Mouse (Mus musculus): ENCODE results near the gene Slc43a3. TPM values are rescaled to one million over a fixed set of nuclear protein-coding genes. Genes with fewer than 3 reads are reported as not detected.

Gene Slc43a3
- polyA plus RNA-seq, 1 experiment from 2014 or later: 4.8 TPM

DNA sequence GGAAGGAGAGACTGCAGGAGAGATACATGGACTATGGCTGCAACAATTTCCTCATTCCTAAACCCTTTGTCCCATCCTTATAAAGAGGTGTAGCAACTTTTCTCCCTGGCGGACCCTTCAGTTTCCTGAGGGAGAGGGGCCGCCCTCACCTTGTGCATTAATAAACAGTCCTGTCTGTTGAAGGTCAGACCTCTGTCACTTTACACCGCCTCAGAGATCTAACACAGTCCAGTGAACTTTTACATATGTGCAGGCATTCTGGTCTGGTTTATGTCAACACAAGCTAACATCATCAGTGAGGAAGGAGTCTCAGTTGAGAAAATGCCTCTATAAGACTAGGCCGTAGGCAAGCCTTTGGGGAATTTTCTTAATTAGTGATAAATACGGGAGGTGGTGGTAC is 22.5 kb upstream of the Slc43a3 start:
- H3K4me2 ChIP-seq (replicated peaks): no peak overlapping the region
- WGBS: 90% methylated on average over 5 of the region's 5 CpGs
- H3K9ac ChIP-seq (replicated peaks): no peak overlapping the region
- no peaks in the 10 kb centered on the region for H3K36me3 ChIP-seq
- no peak overlapping the region for H3K4me3 ChIP-seq (replicated peaks)
- H3K9me3 ChIP-seq: no peaks in the 10 kb centered on the region
- H3K27ac ChIP-seq: no peak overlapping the region
- no peaks in the 10 kb centered on the region for H3K4me1 ChIP-seq (replicated peaks)
- no peak for ATAC-seq
- H3K27me3 ChIP-seq: no peaks in the 10 kb centered on the region

DNA sequence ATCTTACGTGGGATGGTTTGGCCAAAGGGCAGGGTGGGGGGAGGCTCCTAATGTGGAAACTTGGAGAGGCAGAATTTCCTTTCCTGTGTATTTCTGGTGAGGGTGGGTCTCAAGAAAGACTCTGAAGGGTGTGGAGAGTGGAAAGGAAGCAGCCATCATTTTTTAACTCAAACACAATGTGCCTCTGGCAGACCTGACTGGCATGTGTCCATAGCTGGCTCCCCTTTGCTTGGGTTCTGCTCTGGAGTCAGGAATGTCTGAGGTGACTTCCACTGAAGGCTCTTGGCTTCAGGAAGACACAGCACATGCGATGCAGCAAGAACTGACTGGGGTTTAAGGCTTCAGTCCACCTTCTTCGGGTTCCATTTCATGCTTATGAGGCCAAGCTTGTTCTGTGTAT is 21.0 kb upstream of the Slc43a3 start:
- Histone ChIP-seq H3K9me3 (no peaks in the 10 kb centered on the region), H3K4me1 (replicated peaks) (no peaks in the 10 kb centered on the region), H3K4me2 (replicated peaks) (no peak overlapping the region), H3K27me3 (no peaks in the 10 kb centered on the region), H3K4me3 (replicated peaks) (no peak overlapping the region), H3K27ac (no peak overlapping the region), H3K9ac (replicated peaks) (no peak overlapping the region), H3K36me3 (no peaks in the 10 kb centered on the region)
- ATAC-seq: no peak
- 79% methylated on average over 3 of the region's 3 CpGs for WGBS

DNA sequence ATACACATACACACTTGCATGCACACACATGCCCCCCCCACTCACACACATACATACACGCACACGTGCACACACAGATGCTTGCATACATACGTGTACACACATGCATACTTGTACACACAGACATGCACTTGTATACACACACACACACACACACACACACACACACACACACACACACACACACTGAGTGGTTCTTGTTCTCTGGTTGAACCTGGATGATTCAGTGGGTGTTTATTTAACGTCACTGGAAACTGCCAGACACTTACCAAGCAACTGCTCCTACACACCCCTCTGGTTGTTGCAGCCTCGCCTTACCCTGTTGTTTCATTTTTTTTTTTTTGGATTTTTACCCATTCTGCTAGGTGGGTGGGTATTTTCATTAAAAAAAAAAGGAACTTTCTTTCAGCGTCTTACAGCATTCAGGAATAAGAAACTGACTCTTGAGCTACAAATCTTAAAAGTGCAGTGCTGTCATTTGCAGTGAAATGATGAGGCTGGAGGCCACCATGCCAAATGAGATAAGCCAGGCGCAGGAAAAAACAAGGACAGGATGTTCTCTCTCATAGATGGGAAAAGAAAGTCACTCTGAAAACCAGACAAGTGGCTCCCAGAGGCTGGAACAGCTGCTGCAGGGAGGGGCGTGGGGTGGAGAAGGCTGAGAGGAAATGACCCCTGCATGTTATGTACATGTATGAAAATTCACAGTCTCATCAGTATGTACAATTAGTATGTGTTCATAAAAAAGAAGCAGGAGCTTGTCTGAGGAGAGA is 19.6 kb upstream of the Slc43a3 start:
- Histone ChIP-seq H3K4me2 (replicated peaks) (no peak overlapping the region), H3K27ac (no peak overlapping the region), H3K4me3 (replicated peaks) (no peak overlapping the region), H3K4me1 (replicated peaks) (no peaks in the 10 kb centered on the region), H3K27me3 (no peaks in the 10 kb centered on the region), H3K9ac (replicated peaks) (no peak overlapping the region), H3K36me3 (no peaks in the 10 kb centered on the region), H3K9me3 (no peaks in the 10 kb centered on the region)
- no peak for ATAC-seq
- 86% methylated on average over 8 of the region's 8 CpGs for WGBS

DNA sequence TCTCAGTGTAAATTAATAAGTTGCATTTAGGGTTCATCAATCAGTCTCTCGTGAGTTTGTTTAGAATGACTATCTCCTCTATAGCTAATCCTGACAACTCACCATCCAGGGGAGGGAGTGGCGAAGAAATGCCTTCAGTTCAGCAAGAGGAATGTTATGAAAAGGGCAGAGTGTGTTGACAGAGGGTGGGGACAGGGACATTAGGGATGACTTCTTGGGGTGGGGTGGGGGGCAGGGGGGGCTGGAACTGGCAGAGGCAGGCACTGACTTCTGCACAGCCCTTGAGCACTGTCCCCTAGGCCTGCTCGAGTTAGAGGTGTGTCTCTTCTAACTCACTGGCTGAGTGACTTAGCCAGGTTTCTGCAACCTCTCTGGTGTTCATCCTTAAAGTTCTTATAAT is 18.2 kb upstream of the Slc43a3 start:
- no peaks in the 10 kb centered on the region for H3K36me3 ChIP-seq
- no peaks in the 10 kb centered on the region for H3K9me3 ChIP-seq
- WGBS: 68% methylated on average over 3 of the region's 3 CpGs

DNA sequence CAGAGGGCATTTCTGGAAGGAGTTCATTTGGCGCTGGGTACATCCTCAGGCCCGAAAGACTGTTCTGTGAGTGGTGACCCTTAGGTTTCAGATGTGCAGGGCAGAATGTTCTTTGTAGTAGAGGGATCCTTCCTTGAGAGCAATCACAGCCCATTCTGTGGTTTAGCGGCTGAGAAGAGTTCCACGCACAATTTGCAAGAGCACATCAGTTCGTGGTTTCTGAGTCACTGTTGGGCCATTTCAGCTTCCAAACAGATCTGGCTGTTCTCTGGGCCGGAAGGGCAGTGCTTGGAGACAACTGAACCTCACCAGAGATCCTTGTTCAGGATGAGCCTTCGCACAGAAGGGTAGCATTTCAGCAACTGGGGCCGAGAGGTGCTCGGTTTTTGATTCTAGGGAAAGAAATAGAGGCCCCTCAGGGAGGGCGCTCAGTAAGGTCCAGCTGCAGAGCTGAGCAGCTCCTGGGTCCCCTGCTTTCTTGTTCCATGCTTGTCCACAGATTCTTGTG is 16.7 kb upstream of the Slc43a3 start:
- Histone ChIP-seq H3K4me1 (replicated peaks) (no peaks in the 10 kb centered on the region), H3K4me2 (replicated peaks) (no peak overlapping the region), H3K27ac (no peak overlapping the region), H3K27me3 (no peaks in the 10 kb centered on the region), H3K36me3 (no peaks in the 10 kb centered on the region), H3K9ac (replicated peaks) (no peak overlapping the region), H3K4me3 (replicated peaks) (no peak overlapping the region), H3K9me3 (0 out of 2 replicates have a peak, but pooled peaks cover 3% of the 10 kb centered on the region)
- 91% methylated on average over 10 of the region's 10 CpGs for WGBS
- no peak for ATAC-seq

More for the DNA sequence above, 18.2 kb upstream of the Slc43a3 start:
- Histone ChIP-seq H3K9ac (replicated peaks) (no peak overlapping the region), H3K4me1 (replicated peaks) (no peaks in the 10 kb centered on the region), H3K27ac (no peak overlapping the region), H3K4me2 (replicated peaks) (no peak overlapping the region), H3K4me3 (replicated peaks) (no peak overlapping the region), H3K27me3 (no peaks in the 10 kb centered on the region)
- no peak for ATAC-seq

DNA sequence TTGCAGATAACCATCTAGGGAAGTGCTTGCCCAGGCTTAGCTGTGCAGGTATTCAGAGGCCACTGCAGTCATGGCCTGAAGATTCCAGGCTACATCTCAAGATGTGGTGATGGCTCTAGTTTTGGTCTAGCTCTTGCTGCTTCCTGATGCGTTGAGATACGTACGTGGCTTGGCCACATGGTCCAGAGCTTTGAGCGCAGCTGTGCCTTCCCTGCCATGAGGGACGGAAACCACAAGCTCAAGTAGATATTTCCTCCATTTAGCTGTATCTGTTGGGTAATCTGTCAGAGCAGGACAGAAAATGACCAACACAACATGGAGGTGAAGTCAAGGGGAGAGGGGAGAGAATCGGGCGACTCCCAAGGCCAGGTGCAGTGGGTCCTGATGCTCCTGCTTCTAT is 6.2 kb upstream of the Slc43a3 start:
- H3K9ac ChIP-seq (replicated peaks): no peak overlapping the region
- no peak overlapping the region for H3K27ac ChIP-seq
- no peaks in the 10 kb centered on the region for H3K9me3 ChIP-seq
- no peaks in the 10 kb centered on the region for H3K27me3 ChIP-seq
- no peaks in the 10 kb centered on the region for H3K36me3 ChIP-seq
- WGBS: over 99% methylated on average over 7 of the region's 7 CpGs
- peaks cover 10% of the 10 kb centered on the region for H3K4me1 ChIP-seq (replicated peaks)
- no peak for ATAC-seq
- H3K4me3 ChIP-seq (replicated peaks): no peak overlapping the region
- H3K4me2 ChIP-seq (replicated peaks): no peak overlapping the region

DNA sequence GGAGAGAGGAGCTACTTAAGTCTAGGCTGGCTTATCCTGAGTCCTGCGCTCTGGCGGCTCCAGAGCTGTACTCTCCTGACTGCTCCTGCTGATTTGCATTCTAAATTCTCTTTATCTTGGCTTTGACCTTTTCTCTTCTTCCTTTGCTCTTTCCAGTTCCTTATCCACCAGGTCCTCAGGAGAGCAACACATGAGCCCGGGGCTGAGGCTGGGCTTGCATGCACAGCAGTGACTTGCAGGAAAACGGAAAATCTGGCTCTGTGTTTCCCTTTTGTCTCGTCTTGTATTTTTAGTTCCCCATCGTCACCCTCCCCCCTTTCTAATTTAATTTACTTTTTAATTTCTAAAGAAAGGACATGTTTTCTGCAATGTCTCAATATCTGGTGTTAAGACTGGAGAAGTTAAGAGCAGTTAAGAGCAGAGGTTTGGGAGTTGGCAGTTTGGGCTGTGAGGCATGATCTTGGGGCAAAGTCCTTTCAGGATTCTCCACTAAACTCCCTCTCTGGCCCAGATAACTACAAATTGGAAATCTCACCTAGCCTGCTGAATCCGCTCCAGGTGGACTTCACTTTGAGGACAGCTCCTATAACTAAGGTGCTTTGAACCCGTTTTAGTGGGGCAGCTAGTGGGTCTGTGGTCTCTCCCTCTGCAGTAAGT is 2.3 kb upstream of the Slc43a3 start:
- Histone ChIP-seq H3K4me1 (replicated peaks) (peaks cover 16% of the 10 kb centered on the region), H3K27me3 (no peaks in the 10 kb centered on the region)

DNA sequence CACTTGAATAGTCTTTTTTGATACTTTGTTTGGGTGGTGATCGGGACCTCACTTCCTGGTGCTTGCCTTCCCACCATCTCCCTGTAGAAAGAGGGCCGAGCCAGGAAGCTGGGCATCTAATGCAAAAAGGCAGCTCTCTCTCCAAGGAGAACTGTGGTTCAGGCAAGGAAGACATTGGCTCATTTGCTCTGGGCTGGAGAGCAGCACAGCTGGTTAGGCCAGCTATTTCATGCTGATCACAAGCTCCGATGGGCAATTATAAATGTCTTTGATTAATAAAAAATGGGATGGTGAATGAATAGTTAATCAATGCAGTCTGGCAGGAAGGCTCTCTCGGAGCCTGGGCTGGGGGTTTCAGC is 1.8 kb upstream of the Slc43a3 start:
- 42% methylated on average over 4 of the region's 4 CpGs for WGBS
- Histone ChIP-seq H3K4me2 (replicated peaks) (no peak overlapping the region), H3K9me3 (no peaks in the 10 kb centered on the region), H3K9ac (replicated peaks) (no peak overlapping the region), H3K4me1 (replicated peaks) (peaks cover 16% of the 10 kb centered on the region), H3K4me3 (replicated peaks) (no peak overlapping the region), H3K36me3 (no peaks in the 10 kb centered on the region), H3K27me3 (no peaks in the 10 kb centered on the region), H3K27ac (peak overlapping the region; percentile 44; the same call in 1 of the 2 replicates)
- ATAC-seq: peak; percentile 22; the same call in 1 of the 2 replicates

More for the DNA sequence above, 2.3 kb upstream of the Slc43a3 start:
- no peak overlapping the region for H3K27ac ChIP-seq
- ATAC-seq: no peak
- no peak overlapping the region; the same call in 1 of the 2 replicates for H3K9ac ChIP-seq (replicated peaks)
- H3K36me3 ChIP-seq: no peaks in the 10 kb centered on the region
- no peak overlapping the region for H3K4me3 ChIP-seq (replicated peaks)
- 77% methylated on average over 8 of the region's 8 CpGs for WGBS
- H3K9me3 ChIP-seq: no peaks in the 10 kb centered on the region
- H3K4me2 ChIP-seq (replicated peaks): no peak overlapping the region

DNA sequence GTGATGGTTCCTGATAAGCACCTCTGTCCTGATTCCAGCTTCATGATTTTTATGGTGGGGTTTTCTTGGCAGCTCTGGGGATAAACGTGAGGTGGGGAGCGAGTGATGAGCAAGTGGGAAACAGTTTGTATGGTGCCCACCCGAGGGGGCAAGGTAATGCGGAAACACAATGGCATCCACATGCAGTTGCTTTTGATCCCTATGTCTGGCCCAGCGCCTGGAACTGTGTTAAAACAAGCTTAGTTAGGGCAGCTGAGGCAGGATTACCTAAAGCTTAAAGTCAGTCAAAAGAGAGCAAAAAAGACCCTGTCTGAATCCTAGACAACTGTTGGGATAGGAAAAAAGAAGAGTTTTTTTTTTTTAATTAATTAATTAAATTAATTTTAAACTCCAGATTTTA is 1.3 kb upstream of the Slc43a3 start:
- Histone ChIP-seq H3K4me2 (replicated peaks) (no peak overlapping the region), H3K27me3 (no peaks in the 10 kb centered on the region), H3K9me3 (no peaks in the 10 kb centered on the region), H3K4me1 (replicated peaks) (peaks cover 16% of the 10 kb centered on the region), H3K4me3 (replicated peaks) (no peak overlapping the region), H3K27ac (peak overlapping the region; percentile 44; the same call in 1 of the 2 replicates), H3K9ac (replicated peaks) (no peak overlapping the region), H3K36me3 (no peaks in the 10 kb centered on the region)
- ATAC-seq: peak; percentile 53; the same call in 1 of the 2 replicates
- WGBS: 42% methylated on average over 5 of the region's 5 CpGs

DNA sequence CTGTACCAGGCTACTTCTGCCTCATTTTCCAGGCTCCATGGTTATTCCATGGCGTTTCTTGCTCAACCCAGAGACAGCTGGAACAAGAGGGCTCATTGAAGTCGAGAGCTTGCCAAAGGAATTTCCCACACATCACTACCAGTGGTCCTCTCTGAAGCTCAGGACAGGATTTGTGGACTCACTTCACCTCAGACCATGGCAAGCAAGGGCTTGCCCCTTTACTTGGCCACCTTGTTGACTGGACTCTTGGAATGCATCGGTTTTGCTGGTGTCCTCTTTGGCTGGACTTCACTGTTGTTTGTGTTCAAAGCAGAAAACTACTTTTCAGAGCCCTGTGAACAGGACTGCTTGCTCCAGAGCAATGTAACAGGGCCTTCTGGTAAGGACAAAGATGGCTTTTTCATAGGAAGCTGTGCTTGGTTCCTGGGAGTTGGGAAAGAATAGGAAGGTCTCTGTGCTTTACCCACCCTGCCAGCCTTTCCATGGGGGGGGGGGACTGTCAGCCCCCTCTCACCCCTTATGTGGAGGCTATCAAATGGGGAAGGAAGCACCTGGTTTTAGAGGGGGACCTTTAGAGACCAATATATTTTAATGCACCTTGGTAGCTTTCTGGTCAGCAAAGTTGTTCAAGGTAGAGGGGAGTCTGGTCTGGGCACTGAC is 1.2 kb downstream of the Slc43a3 start:
- Histone ChIP-seq H3K27ac (no peak overlapping the region), H3K27me3 (no peaks in the 10 kb centered on the region), H3K4me1 (replicated peaks) (peaks cover 16% of the 10 kb centered on the region), H3K4me3 (replicated peaks) (no peak overlapping the region), H3K36me3 (no peaks in the 10 kb centered on the region), H3K9ac (replicated peaks) (no peak overlapping the region), H3K4me2 (replicated peaks) (0 out of 2 replicates have a peak overlapping the region, but pooled peaks have one; percentile 8), H3K9me3 (no peaks in the 10 kb centered on the region)
- 89% methylated on average over 3 of the region's 3 CpGs for WGBS
- no peak for ATAC-seq

DNA sequence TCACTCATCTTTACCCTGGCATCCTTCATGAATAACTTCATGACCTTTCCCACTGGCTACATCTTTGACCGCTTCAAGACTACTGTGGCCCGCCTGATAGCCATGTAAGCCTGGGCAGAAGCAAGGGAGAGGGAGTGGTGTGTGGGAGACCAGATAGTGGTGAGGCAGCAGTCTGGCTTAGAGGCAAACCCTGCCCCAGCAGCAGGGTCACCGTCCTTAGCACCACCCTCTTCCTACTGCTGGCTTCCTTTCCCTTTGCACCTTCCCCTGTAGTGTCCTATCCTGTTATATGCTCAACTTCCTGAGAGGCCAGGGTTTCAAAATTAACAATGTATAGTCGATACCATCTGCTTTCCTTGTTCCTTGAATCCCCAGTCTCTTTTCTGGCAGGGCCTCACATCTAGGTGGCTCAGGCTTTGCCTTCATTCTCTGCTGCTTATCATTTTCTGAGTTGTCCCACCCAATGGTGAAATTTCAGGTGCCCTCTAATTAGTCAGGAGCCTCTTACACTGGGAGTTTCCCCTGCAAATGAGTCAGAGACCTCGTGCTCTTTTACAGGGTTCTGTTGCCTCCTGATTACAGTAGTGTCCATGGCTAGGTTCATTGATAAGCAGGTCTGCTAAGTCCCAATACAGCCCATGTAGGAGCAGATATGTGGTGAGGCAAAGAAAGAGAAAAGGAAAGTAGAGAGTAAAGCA is 2.0 kb downstream of the Slc43a3 start:
- Histone ChIP-seq H3K9me3 (no peaks in the 10 kb centered on the region), H3K4me3 (replicated peaks) (no peak overlapping the region), H3K4me2 (replicated peaks) (no peak overlapping the region), H3K27ac (no peak overlapping the region), H3K9ac (replicated peaks) (no peak overlapping the region), H3K4me1 (replicated peaks) (peaks cover 16% of the 10 kb centered on the region), H3K36me3 (no peaks in the 10 kb centered on the region), H3K27me3 (no peaks in the 10 kb centered on the region)
- WGBS: 90% methylated on average over 5 of the region's 5 CpGs
- no peak for ATAC-seq

Data from midbrain, embryonic 13.5 days (tissue).